Mouse (Mus musculus) lung, postnatal 10 days (tissue): ENCODE results near the gene Snrpd2.
"Not testable (repeated sequence)": the region's sequence is repeated elsewhere in the genome, so short reads cannot be mapped to it uniquely, and the experiment has no call there.

ENCODE experiments used
- DNase-seq: peaks from one replicate; pipeline ENCODE4 v3.0.0; 2021

The Snrpd2 gene

DNA sequence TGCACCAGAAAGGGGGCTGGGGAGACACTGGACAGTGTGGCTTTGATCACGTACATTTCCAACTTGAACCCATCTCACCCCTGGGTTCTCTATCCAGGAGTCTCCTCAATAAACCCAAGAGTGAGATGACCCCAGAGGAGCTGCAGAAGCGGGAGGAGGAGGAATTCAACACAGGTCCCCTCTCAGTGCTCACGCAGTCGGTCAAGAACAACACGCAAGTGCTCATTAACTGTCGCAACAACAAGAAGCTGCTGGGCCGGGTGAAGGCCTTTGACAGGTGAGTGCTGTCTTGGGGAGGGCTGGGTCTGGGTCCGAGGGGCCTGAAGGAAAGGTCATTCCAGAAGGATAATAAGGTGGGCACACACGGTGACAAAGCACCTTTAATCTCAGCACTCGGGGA lies 1.6 kb downstream of the Snrpd2 start:
- DNase-seq, result not testable (repeated sequence)

DNA sequence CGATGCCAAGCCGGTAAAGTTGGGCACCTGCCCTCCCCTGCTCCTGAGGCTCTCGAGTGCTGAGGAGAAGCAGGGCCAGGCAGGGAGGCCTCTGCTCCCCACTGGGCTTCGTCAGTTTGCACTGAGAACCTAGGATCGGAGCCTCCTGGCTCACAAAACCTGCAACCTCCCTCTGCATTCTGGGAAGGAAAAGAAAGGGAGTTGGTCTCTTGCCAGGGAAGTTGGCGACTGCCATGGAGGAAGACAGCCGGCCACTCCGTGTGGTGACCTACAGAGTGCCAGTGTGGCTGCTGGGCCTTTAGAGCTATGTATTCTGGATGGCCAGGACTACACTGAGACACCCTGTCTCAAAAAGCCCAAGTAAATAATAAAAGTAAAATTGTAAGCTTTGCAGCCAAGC lies 5.3 kb downstream of the Snrpd2 start:
- no peak for DNase-seq

DNA sequence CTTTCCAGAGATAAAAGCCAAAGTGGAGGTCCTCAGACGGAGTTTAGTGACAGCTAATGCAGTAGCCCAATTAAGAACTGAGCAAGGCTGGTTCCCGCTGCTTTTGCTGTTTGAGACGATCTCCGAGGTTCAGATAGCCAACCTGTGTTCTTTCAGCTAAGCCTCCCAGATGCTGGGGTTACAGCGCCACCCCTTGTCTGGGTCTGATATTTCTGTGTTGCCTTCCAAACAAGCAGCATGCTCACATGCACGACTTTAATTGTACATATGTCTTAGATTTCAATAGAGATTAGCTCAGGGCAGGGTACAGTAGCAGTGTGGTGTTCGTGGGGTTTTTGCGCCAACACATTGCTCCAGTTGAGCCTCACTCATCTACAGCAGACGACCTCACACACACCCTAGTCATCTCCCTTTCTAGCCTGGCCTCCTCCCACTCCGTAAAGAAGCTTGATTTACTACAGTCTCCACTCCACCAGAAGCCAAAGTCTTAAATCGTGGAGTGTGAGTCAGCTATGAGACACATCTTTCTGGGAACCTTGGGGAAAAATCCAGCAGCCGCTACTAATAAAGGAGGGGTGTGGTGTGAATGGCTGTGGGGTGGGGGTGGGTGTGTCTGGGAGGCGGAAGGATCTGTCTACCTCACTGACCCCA lies 6.4 kb downstream of the Snrpd2 start:
- no peak for DNase-seq

DNA sequence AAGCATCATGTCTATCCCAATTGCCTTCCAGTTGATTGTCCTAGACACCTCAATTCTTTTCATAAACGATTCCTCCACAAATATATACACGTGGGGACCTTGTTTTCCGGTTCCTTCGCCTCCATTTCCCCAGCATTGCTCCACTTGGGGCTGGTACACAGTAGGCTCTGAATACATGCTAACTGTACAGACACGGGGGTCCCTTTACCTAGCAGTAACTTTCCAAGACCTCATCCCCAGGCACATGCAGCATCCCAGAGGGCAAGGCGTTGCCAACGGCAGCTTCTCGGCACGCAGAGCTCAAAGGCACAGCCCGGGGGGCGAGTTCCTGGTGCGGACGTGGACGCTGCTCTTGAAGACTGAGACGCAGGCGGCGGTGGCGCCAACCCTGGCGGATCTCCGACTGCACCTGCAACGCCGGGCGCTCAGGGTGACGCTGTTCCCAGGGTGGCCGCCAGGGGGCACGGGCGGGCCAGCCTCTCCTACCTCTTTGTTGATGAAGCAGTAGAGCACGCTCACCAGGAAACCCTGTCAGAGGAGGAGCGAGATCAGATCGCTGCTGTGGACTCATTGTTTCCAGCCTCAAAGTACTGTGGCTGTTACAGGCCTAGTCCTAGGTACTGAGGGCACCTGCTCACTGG lies 7.8 kb downstream of the Snrpd2 start:
- peak; percentile 93 for DNase-seq

DNA sequence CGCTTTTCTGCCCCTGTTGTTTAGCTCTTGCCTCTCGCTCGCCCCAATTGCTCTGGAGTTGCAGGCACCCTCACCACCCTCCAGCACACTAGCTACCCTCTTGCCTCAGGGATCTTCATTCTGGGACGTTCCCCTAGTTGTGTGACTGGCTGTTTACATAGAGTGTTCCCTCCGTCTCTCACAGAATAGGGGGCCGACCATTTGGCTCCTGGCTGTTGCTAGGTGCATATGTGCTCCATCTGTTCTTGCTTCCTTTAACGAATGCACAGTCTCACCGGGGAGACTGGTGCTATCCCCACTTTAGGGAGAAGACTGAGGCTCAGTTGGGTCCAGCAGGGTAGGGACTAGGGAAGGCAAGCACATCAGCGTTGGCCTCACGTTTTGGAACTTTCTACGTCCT lies 9.1 kb downstream of the Snrpd2 start:
- no peak for DNase-seq

DNA sequence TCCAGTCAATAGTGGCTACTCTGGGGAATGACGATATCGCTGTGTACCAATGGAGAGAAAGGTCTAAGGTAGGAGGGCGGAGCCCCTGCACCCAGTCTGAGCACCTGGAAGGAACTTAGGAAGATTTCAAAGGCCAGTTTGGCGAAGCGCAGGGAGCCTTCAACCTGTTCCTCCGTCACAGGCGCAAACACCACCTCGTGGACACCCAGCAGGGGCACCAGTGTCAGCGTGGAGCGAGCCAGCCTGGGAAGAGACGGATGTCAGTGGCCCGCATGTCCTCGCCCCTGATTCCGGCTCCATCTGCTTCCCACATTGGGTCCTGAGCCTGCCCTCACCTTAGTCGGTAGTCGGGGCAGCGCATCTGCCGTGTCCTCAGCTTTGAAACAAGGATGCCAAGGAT lies 9.9 kb downstream of the Snrpd2 start:
- DNase-seq, result no peak

DNA sequence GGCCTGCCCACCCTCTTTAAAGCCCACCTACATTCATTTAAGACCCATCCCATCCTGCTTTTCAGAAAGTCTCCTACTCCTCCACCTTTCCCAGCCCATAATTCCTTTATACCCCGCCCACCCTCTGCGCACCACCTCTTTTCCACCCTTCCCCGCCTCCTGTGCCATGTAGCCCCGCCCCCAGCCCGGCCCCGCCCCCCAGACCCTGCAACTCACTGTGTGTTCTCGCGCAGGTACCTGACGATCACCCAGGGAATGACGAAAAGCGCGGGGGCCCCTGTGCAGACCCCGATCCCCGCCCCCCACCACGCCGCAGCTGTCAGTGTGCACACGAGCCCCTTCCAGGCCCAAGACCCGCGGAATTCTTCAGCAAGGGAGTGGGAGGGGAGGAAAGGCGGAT lies 10.6 kb downstream of the Snrpd2 start:
- peak; percentile 45 for DNase-seq

DNA sequence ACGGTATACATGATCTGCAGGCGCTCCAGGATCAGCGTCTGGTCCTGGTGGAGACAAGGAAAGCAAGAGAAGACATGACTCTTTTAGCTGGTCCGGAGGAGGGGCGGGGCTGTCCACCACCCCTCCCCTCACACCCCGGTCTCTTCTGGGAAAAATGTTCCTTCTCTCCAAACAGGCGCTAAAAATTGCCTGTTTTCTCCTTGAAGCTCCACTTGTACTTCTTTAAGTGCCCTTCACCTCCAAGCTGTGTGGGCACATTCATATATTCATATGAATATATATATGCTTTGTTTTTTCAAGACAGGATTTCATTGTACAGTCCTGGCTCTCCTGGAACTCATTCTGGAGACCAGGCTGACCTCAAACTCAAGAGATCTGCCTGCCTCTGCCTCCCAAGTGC lies 13.4 kb downstream of the Snrpd2 start:
- DNase-seq, result no peak

DNA sequence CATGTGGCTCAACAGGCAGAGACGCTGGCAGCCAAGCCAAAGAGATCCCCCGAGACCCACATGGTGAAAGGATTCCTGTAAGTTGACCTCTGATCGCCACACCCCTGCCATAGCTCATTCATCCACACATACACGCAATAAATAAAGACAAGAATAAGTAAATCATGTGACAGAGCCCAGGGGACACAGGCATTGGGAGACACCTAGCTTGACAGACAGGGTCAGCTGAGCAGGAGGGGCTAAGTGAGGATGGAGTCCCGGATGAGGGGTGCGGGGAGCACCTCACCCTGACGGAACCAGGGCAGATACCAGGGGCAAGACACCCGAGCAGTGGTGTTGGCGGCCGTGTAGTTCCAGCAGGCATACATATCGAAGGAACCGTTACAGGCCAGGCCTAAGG lies 14.2 kb downstream of the Snrpd2 start:
- DNase-seq, result no peak

DNA sequence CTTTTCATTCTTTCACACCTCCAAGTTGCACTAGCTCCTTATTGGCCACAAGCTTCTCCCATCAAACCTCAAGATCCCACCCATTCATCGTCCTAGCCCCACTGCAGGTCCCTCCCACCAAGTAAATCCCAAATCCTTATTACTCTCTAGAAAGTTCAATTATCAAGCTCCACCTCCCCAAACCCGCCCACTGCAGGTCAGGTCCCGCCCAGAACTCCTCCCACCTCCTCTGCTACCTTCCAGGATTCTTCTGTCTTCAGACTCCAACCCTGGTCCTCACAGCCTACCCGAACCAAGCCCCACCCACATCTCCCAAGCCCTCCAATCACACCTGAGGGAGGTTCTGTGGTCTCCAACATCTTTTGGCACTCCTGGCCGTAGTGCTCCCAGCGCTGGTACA lies 14.7 kb downstream of the Snrpd2 start:
- DNase-seq, result peak; percentile 57

DNA sequence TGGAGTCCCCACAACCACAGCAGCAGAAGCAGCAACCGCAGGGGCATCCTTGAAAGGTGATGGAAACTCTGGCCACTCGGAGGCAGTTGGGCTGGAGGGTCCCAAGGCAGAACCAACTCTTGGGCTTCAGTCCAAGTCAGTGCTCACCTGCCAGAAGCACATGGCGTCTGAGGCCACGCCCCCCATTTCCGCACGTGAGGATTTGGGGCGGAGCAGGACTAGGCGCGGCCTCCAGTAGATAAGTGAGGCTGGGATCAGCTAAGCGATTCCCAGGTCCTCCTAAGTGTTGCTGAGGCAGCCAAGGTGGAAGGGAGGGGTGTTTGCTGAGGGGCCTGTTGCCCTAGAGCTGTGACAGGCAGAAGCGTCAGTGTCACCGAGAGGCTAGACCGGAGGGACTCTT lies 15.5 kb downstream of the Snrpd2 start:
- DNase-seq, result no peak

DNA sequence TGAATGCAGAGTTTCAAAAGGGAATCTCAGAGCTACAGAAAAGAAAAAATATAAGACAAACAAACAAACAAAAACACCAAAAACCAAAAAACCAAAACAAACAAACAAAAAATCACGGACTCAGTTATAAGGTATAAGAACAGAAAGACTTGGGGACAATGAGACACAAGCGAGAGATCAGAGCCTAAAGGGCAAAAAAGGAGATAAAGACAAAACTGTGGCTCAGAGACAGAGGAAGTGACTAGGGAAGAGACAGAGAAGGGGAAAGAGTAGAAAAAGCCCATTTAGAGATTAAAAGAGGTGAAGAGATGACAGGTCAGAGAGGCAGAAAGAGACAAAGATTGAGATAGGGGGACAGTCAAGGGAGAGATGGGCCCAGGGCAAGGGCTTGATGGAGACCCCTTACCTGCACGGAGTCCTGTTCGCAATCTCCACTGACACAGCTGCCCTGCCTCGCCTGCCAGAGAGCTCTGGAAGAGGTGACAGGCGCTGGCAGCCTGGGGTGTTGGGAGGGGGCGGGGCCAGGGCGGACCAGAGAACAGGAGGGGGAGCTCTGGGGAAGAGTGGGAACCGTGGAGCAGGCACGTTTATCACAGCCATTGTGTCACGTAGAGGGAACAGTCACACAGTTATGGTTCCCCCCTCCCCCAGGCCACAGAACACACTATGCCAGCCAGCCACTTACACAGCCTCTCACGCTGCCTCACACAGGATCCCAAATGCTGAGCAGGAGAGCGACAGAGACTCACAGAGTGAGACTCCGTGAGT lies 16.3 kb downstream of the Snrpd2 start, which contains the start of gene Gipr:
TSS of gene Gipr (minus strand) at position 472 of the 768 bp plus-strand sequence.
- DNase-seq, result peak; percentile 56

DNA sequence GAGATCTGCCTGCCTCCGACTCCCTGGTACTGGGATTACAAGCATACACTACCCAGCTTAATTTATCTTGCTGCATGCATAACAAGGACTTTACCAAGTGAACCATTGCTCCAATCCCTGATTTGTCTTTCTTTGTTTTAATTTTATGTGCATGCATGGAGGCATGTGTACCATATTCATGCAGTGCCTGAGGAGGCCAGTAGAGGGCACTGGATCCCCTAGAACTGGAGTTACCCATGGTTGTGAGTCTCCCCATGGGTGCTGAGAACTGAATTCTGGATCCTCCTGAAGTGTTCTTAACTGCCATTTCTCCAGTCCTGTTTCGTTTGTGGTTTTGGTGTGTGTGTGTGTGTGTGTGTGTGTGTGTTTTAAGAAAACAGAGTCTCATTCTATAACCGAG lies 17.5 kb downstream of the Snrpd2 start:
- DNase-seq, result no peak

DNA sequence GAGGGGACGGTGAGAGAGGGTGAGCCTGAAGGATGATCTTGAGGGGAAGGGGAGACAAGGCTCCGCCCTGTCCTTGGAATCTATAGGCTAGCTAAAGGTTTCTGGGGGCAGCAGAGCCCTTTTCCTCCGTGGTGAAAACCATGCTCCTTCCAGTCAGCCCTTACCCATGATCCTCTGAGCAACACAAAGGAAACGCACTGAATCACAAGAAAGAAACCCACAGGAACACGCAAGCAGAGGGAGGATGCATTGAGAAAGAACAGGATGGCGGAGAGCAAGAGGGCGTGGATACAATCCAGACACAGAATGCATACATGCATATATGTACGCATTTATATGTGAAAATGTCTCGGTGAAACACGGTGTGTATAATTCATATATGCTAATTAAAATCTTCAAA lies 20.0 kb downstream of the Snrpd2 start:
- DNase-seq, result no peak

DNA sequence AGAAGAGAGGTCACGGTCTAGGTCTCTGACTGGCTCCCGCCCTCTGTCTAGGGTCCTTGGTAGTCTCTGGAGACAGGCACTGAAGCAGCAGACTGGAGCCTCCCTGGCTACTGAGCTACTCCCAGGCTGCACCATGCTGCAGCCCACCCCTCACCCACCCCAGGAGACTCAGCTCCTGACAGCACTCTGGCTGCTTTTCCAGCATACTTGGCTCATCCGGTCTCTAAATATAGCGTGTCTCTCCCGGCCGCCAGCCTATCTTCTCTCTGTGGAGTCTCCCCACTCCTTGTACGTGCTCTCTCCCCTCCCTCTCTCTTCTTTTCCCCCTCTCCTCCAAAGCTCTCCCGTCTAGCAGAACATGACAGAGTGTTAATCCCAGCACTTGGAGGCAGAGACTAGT lies 20.6 kb downstream of the Snrpd2 start:
- DNase-seq, result peak; percentile 66

DNA sequence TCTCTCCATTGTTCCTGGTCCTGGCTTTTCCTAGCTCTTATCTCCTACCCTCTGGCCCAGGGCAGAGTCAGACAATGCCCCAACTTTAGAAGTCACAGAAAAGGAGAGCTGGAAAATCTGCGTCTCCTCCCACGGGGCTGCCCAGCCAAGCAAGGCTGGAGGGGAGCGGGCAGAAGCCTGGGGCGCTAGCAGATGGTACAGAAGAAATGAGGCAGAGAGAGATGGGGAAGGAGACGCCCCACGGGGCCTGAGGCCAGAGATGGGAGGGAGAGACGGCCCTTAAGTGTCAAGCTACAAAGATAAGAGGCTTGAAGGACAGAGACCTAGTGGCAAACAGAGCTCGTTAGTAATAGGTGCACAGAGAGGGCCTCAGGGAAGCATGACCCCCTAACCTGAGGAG lies 22.3 kb downstream of the Snrpd2 start:
- no peak for DNase-seq

DNA sequence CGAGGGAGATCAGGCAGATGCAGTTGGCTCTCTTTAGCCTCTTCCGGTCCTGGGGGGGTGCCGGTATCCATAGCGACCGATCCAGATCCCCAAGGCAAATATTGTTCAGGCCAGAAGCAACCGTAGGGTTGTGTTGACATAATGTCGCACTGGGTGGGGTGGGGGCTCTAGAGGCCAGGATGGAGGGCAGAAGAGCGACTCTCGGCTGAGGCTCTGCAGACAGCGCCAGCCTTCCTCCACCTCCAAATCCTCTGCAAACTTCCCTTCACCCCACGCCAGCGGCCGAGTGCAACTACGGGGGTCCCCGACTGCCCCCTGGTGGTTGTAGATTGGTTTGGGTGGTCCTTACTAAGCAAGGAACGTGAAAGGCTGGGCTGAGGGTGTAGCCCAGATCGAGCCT lies 23.4 kb downstream of the Snrpd2 start:
- peak; percentile 94 for DNase-seq

DNA sequence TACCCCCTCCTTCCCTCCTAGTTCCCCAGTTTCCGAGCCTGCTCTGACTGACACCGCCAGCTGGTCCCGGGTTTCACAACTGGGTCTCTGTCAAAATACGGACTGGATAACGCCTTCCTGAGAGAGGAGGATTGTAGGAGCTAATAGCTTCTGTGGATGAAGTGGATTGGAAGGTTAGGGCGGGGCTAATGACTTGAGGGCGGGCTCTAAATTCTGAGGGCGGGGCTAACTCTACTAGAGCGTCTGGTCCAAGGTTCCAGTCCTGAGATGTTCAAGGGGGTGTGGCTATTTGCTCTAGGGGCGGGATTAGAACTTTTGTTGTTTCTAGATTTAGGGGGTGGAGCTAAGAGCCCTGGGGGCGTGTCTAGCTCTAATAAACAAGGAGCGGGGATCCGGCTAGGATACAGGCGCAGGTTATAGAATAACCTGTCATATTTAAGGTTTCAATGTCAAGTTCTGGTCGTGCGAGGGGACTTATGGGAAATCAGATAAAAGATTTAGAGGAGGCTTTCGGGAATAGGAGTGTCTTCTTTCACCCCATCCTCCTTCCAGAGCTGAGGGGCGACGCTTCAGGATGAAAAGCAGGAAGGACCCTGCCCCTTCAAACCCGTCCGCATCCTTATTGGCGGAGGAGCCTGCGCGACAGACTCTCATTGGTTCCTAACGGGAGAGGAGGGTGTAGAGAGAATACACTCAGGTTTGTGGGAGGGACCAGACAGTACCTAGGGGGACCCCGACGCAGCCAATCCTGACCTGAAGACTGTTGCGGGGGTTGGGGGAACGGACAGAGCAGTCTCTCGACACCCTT lies 26.4 kb downstream of the Snrpd2 start, which contains the start of gene Eml2:
TSS of gene Eml2 (plus strand) at position 714 of the 808 bp plus-strand sequence.
- DNase-seq, result peak; percentile 72

DNA sequence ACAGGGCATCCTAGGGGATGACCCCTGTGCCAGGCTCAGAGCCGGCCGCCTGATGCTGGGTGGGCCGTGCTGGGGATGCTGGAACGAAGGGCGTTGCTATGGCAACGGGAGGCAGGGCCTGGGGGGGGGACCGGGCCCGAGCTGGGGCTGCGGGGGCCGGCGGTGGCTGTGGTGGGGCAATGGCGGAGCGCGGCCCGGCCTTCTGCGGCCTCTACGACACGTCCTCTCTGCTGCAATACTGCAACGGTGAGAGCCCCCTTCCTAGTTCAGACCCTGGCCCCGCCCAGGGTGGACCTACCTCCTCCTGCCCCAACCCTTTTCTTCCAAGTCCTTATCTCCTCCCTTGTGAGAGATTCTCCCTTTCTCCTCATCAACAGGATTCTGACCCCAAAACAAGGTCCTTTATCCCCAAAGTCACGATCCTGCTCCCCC lies 27.0 kb downstream of the Snrpd2 start:
- DNase-seq, result no peak

DNA sequence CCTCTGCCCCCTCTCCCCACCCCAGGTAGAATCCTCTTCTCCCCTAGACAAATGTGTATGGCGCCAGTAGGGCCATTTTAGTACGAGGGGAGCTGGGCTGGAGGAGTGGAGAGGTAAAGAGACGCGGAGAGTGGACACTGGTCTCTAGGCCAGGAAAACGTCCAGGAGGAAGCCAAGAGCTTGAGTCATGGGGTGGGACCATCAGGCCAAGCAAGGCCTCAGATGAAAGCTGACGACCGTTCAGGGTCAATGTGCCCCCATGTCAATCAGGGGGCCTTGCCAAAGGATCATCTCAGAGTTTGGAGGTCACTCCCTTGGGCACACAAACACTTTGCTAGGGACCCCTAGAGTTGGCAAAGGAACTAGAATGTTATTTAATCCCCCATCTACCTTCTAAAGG lies 27.7 kb downstream of the Snrpd2 start:
- DNase-seq, result no peak

DNA sequence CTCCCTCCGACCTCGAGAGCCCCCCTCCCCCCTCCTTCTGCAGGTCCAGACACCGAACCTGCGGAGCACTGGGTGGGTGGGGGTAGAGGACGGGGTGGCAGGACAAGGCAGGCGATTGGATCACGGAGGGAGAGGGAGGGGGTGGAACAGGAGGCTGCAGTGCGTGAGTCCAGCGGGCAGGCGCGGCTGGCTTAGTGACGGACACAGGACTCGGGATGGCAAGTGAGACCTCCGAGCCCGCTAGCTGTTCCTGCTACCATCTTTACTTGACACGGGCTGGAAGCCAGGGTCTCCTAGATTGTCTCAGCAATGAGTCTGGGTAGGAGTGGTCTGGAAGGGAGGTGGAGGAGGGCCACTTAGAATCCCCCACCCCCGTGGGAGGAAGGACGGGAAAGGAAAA lies 28.5 kb downstream of the Snrpd2 start:
- DNase-seq, result no peak

DNA sequence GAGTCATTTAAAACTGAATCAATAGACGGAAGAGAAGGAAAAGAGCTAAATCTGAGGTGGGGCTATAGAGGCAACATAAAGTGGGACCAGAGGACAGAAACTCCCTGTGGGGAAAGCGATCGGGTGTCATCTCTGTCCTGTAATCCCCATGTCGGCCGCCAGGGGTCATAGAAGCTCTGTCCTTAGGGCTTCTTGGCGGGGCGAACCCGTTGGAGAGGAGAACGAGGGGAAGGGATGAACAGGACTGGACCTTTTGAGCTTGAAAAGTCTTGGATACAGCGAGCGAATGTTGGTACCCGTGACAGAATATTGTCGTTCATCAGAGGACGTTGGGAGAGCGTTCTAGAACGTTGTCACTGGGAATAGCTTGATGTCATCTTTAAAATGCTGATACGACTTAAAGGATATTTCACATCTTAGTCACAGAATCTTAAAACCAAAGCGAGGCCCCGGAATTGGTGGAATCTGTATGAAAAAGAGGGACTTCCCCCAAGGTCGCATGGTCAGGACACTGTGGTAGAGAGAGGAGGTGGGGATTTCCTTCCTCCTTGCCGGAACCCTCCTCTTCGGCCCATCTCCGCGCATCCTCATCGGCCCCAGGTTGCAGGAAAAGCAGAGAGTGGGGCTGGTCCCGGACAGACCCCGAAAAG lies 29.0 kb downstream of the Snrpd2 start:
- peak; percentile 83 for DNase-seq

DNA sequence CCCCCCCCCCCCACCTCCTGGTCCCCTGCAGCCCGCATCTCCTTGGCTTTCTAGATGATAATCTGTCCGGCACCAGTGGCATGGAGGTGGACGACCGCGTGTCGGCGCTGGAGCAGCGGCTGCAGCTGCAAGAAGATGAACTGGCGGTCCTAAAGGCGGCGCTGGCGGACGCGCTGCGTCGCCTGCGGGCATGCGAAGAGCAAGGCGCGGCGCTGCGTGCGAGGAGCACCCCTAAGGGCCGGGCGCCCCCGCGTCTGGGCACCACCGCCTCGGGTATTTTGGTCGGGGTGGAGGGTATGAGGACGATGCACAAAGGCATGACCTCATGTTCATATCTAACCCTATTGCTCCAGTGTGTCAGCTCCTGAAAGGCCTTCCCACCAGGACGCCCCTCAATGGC lies 29.7 kb downstream of the Snrpd2 start:
- peak; percentile 81 for DNase-seq
